ENCODE assay signal across 9 mouse cellular contexts in the genomic region with DNA sequence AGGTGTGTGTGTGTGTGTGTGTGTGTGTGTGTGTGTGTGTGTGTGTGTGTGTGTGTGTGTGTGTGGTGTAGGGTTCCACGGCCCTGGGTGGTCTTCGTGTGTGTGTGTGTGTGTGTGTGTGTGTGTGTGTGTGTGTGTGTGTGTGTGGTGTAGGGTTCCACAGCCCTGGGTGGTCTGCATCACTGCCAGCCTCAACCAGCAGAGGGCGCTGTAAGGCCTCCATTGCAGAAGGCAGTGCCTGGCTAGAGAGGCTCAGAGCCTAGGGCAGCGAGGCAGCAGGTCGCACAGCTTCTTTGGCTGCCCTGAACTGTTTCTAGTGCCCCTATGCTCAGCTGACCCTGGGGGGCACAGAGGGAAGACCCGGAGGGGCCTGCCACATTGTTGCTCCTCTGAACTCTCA.
DNase-seq lines count a peak whose midpoint lies in the region; ATAC-seq and TF ChIP-seq lines count a peak whose summit lies in the region.
"Had no signal": no experiment of that assay in that cellular context is flagged by ENCODE, and none has a peak within 500 bp of the region (broad histone marks: within the 10 kb centered on the region; RNA-seq: fewer than 3 reads in every experiment).

No protein-coding gene starts in this region.

- no peak for TF ChIP-seq EP300 in stomach, postnatal 0 days (optimal IDR thresholded peaks at IDR 0.05)

- peak; percentile 79 for TF ChIP-seq CTCF in cortical plate, adult 2 months (IDR thresholded peaks at IDR 0.05; ENCODE audit: extremely low read depth, insufficient read depth, low read length)
- peak; percentile 72 for TF ChIP-seq CTCF in stomach, postnatal 0 days (IDR thresholded peaks at IDR 0.05; ENCODE audit: low read depth)

- H3K4me3 ChIP-seq in cortical plate, adult 2 months (ENCODE audit: insufficient read depth, low read length): no peak overlapping the region
- no peak overlapping the region for H3K4me3 ChIP-seq in hindbrain, embryonic 12.5 days
- H3K4me3 ChIP-seq in midbrain, embryonic 12.5 days: no peak overlapping the region
- H3K4me3 ChIP-seq in stomach, postnatal 0 days (ENCODE audit: low read depth, low read length): no peak overlapping the region
- H3K4me3 ChIP-seq: myocyte had no signal

- no peaks in the 10 kb centered on the region for H3K9me3 ChIP-seq in hindbrain, embryonic 12.5 days (replicated peaks)
- no peaks in the 10 kb centered on the region for H3K9me3 ChIP-seq in midbrain, embryonic 12.5 days
- no peaks in the 10 kb centered on the region for H3K9me3 ChIP-seq in stomach, postnatal 0 days (ENCODE audit: control insufficient read depth, low read length)

- H3K27ac ChIP-seq in cortical plate, adult 2 months (ENCODE audit: insufficient read depth, low read length): no peak overlapping the region
- peak overlapping the region; percentile 79; the same call in 1 of the 2 replicates for H3K27ac ChIP-seq in hindbrain, embryonic 12.5 days
- H3K27ac ChIP-seq in midbrain, embryonic 12.5 days (replicated peaks): peak overlapping the region; percentile 84
- no peak overlapping the region for H3K27ac ChIP-seq in stomach, postnatal 0 days (replicated peaks)

- no peaks in the 10 kb centered on the region for H3K36me3 ChIP-seq in hindbrain, embryonic 12.5 days
- no peaks in the 10 kb centered on the region for H3K36me3 ChIP-seq in midbrain, embryonic 12.5 days
- H3K36me3 ChIP-seq in stomach, postnatal 0 days (ENCODE audit: control insufficient read depth, insufficient read depth, low read length): no peaks in the 10 kb centered on the region

- H3K4me2 ChIP-seq in hindbrain, embryonic 12.5 days (replicated peaks): no peak overlapping the region
- H3K4me2 ChIP-seq in midbrain, embryonic 12.5 days (replicated peaks): no peak overlapping the region
- H3K4me2 ChIP-seq in stomach, postnatal 0 days (replicated peaks; ENCODE audit: low read depth): no peak overlapping the region

- H3K27me3 ChIP-seq in hindbrain, embryonic 12.5 days: peaks cover 15% of the 10 kb centered on the region
- peaks cover 24% of the 10 kb centered on the region for H3K27me3 ChIP-seq in midbrain, embryonic 12.5 days
- H3K27me3 ChIP-seq in stomach, postnatal 0 days (ENCODE audit: control insufficient read depth, insufficient read depth, low read length): no peaks in the 10 kb centered on the region

- 0 out of 2 replicates have a peak, but pooled peaks cover 1% of the 10 kb centered on the region for H3K4me1 ChIP-seq in cortical plate, adult 2 months (ENCODE audit: control insufficient read depth, insufficient read depth, low read length)
- H3K4me1 ChIP-seq in hindbrain, embryonic 12.5 days: peaks cover 26% of the 10 kb centered on the region
- peaks cover 27% of the 10 kb centered on the region for H3K4me1 ChIP-seq in midbrain, embryonic 12.5 days
- no peaks in the 10 kb centered on the region for H3K4me1 ChIP-seq in stomach, postnatal 0 days (replicated peaks; ENCODE audit: control insufficient read depth, insufficient read depth)

- WGBS in hindbrain, embryonic 12.5 days: 16% methylated on average over 6 of the region's 6 CpGs
- WGBS in midbrain, embryonic 12.5 days: 17% methylated on average over 4 of the region's 6 CpGs
- 38% methylated on average over 4 of the region's 6 CpGs for WGBS in stomach, postnatal 0 days

- H3K9ac ChIP-seq in hindbrain, embryonic 12.5 days: no peak overlapping the region
- H3K9ac ChIP-seq in midbrain, embryonic 12.5 days (replicated peaks): no peak overlapping the region
- no peak overlapping the region for H3K9ac ChIP-seq in stomach, postnatal 0 days (ENCODE audit: low read length)

- no peak for TF ChIP-seq POLR2A in cortical plate, adult 2 months (IDR thresholded peaks at IDR 0.05; ENCODE audit: extremely low read depth, insufficient read depth, low read length)

- DNase-seq in kidney, postnatal 10 days: peak; percentile 39
- no peak for DNase-seq in kidney, adult 8-10 months
- DNase-seq in adrenal gland, postnatal 25 days: peak; percentile 54
- peak; percentile 37 for DNase-seq in stomach, postnatal 0 days (ENCODE audit: low spot score)

- peak; percentile 54 for ATAC-seq in hindbrain, embryonic 12.5 days (ENCODE audit: low FRiP score)
- peak; percentile 45 for ATAC-seq in midbrain, embryonic 12.5 days (ENCODE audit: low FRiP score, low read depth)
- ATAC-seq in stomach, postnatal 0 days (ENCODE audit: low FRiP score, low TSS enrichment): no peak
- no peak for ATAC-seq in inflammation-experienced regulatory T-cells, adult 6 months

Comparison
In these comparisons a context has a peak if more than half of its experiments do, and no peak if none do; other contexts are left out.
1. DNase-seq: peak in kidney, postnatal 10 days (single experiment), adrenal gland, postnatal 25 days (single experiment) and stomach, postnatal 0 days (single experiment); none in kidney, adult 8-10 months (0 of 2).
2. H3K27ac ChIP-seq: peak in hindbrain, embryonic 12.5 days (single experiment) and midbrain, embryonic 12.5 days (single experiment); none in cortical plate, adult 2 months (single experiment) and stomach, postnatal 0 days (single experiment).
3. ATAC-seq: peak in hindbrain, embryonic 12.5 days (single experiment) and midbrain, embryonic 12.5 days (single experiment); none in stomach, postnatal 0 days (single experiment) and inflammation-experienced regulatory T-cells, adult 6 months (single experiment).